Mouse (Mus musculus) embryonic stem cell, embryonic (primary cell): ENCODE data around the gene Dscaml1.

Source experiments
- CTCF ChIA-PET, 4 experiments: fragments of 300-600 bp in 2 of 4; fragments of 350-600 bp in 2 of 4; sonication (Branson Sonifier 250); formaldehyde crosslinking; loops; one replicate each; lab custom pipeline; 2022; ENCODE audit warnings: inconsistent platforms in 2 of 4; lab: Charles Lee
- POLR2A ChIA-PET, 4 experiments: fragments of 300-600 bp in 2 of 4; fragments of 350-600 bp in 2 of 4; sonication (Branson Sonifier 250); formaldehyde crosslinking; loops; one replicate each; lab custom pipeline; 2022; ENCODE audit warnings: antibody characterized with exemption in 4 of 4, inconsistent platforms in 1 of 4; lab: Charles Lee

Gene Dscaml1

GRCm38 (mm10) chr9:45457200-45457599 is 30.8 kb downstream of the Dscaml1 start:
- ChIA-PET POLR2A (no interaction called here), CTCF (interaction anchor here in 1 of 4 experiments (0.6 kb wide), 1 partner anchor 1279 kb away, joined by 3 read pairs; no protein-coding TSS in a partner anchor)

GRCm38 (mm10) chr9:45458363-45458762 is 31.9 kb downstream of the Dscaml1 start:
- CTCF ChIA-PET: no interaction called here
- POLR2A ChIA-PET: interaction anchor here in 1 of 4 experiments (1.7 kb wide), 1 partner anchor 43 kb away, joined by 3 read pairs; no protein-coding TSS in a partner anchor

GRCm38 (mm10) chr9:45465396-45466019 is 39.1 kb downstream of the Dscaml1 start:
- CTCF ChIA-PET: interaction anchor here in 1 of 4 experiments (0.8 kb wide), 1 partner anchor 46 kb away, joined by 10 read pairs; no protein-coding TSS in a partner anchor

GRCm38 (mm10) chr9:45468235-45468634 is 41.8 kb downstream of the Dscaml1 start:
- CTCF ChIA-PET: interaction anchor here in 1 of 4 experiments (0.7 kb wide), 1 partner anchor 56 kb away, joined by 3 read pairs; no protein-coding TSS in a partner anchor

More at GRCm38 (mm10) chr9:45465396-45466019, 39.1 kb downstream of the Dscaml1 start:
- POLR2A ChIA-PET: interaction anchor here in 2 of 4 experiments (0.6 to 0.7 kb wide), 2 partner anchors 75 to 245 kb away, joined by 3 to 5 read pairs; no protein-coding TSS in a partner anchor

GRCm38 (mm10) chr9:45470746-45471471 is 44.5 kb downstream of the Dscaml1 start:
- POLR2A ChIA-PET: no interaction called here

More at GRCm38 (mm10) chr9:45468235-45468634, 41.8 kb downstream of the Dscaml1 start:
- POLR2A ChIA-PET: no interaction called here

GRCm38 (mm10) chr9:45471691-45472090 is 45.3 kb downstream of the Dscaml1 start:
- CTCF ChIA-PET: no interaction called here
- POLR2A ChIA-PET: no interaction called here

More at GRCm38 (mm10) chr9:45470746-45471471, 44.5 kb downstream of the Dscaml1 start:
- CTCF ChIA-PET: no interaction called here

GRCm38 (mm10) chr9:45474874-45475273 is 48.4 kb downstream of the Dscaml1 start:
- CTCF ChIA-PET: no interaction called here
- POLR2A ChIA-PET: interaction anchor here in 1 of 4 experiments (1.0 kb wide), 1 partner anchor 27 kb away, joined by 4 read pairs; no protein-coding TSS in a partner anchor

GRCm38 (mm10) chr9:45480936-45481335 is 54.5 kb downstream of the Dscaml1 start:
- CTCF ChIA-PET: interaction anchor here in 1 of 4 experiments (0.6 kb wide), 1 partner anchor 1481 kb away, joined by 3 read pairs; no protein-coding TSS in a partner anchor
- POLR2A ChIA-PET: interaction anchor here in 1 of 4 experiments (0.6 kb wide), 1 partner anchor 179 kb away, joined by 3 read pairs; no protein-coding TSS in a partner anchor

- ChIA-PET CTCF (no interaction called here), POLR2A (no interaction called here)
Observed at GRCm38 (mm10) chr9:45486665-45487074, 60.2 kb downstream of the Dscaml1 start.

- CTCF ChIA-PET: no interaction called here
- POLR2A ChIA-PET: no interaction called here
Observed at GRCm38 (mm10) chr9:45487179-45487801, 60.9 kb downstream of the Dscaml1 start.

GRCm38 (mm10) chr9:45490899-45491298 is 64.5 kb downstream of the Dscaml1 start:
- ChIA-PET POLR2A (no interaction called here), CTCF (interaction anchor here in 1 of 4 experiments (0.6 kb wide), 1 partner anchor 275 kb away, joined by 3 read pairs; no protein-coding TSS in a partner anchor)

- ChIA-PET CTCF (no interaction called here), POLR2A (interaction anchor here in 1 of 4 experiments (1.3 kb wide), 1 partner anchor 12 kb away, joined by 3 read pairs; no protein-coding TSS in a partner anchor)
Observed at GRCm38 (mm10) chr9:45494889-45495288, 68.5 kb downstream of the Dscaml1 start.

GRCm38 (mm10) chr9:45496340-45496739 is 69.9 kb downstream of the Dscaml1 start:
- ChIA-PET CTCF (no interaction called here), POLR2A (interaction anchor here in 1 of 4 experiments (0.6 kb wide), 1 partner anchor 391 kb away, joined by 4 read pairs; no protein-coding TSS in a partner anchor)

- ChIA-PET POLR2A (no interaction called here), CTCF (no interaction called here)
Observed at GRCm38 (mm10) chr9:45496944-45497343, 70.5 kb downstream of the Dscaml1 start.

- CTCF ChIA-PET: interaction anchor here in 1 of 4 experiments (0.7 to 1.0 kb wide), 2 partner anchors 86 to 1767 kb away, joined by 3 read pairs; no protein-coding TSS in a partner anchor
- POLR2A ChIA-PET: interaction anchor here in 3 of 4 experiments (0.6 to 1.7 kb wide), 5 partner anchors 37 to 495 kb away, joined by 3 to 5 read pairs (median 3); no protein-coding TSS in a partner anchor
Observed at GRCm38 (mm10) chr9:45499267-45499666, 72.8 kb downstream of the Dscaml1 start.

GRCm38 (mm10) chr9:45500071-45500595 is 73.7 kb downstream of the Dscaml1 start:
- POLR2A ChIA-PET: interaction anchor here in 2 of 4 experiments (0.5 to 2.8 kb wide), 4 partner anchors 38 to 445 kb away, joined by 3 to 24 read pairs (median 4); partner anchors contain the start of gene Mpzl3 (in 1 of the 2)
- CTCF ChIA-PET: interaction anchor here in 1 of 4 experiments (1.0 kb wide), 1 partner anchor 85 kb away, joined by 3 read pairs; no protein-coding TSS in a partner anchor

GRCm38 (mm10) chr9:45501295-45501927 is 75.0 kb downstream of the Dscaml1 start:
- POLR2A ChIA-PET: interaction anchor here in 3 of 4 experiments (0.6 to 2.9 kb wide), 22 partner anchors 11 to 1365 kb away, joined by 3 to 24 read pairs (median 3); no protein-coding TSS in a partner anchor
- CTCF ChIA-PET: interaction anchor here in 3 of 4 experiments (1.0 to 1.4 kb wide), 3 partner anchors 87 to 90 kb away, joined by 3 to 7 read pairs (median 3); no protein-coding TSS in a partner anchor
